Mouse (Mus musculus) hindlimb bud, embryonic 11.5 days (tissue): ENCODE data around the gene Pak1ip1.

Experiments
- DNase-seq: peaks from one replicate; pipeline ENCODE4 v3.0.0-alpha.2; 2012; ENCODE audit warnings: low read depth, low spot score; ENCODE audit errors: extremely low spot score

Gene Pak1ip1

GRCm38 (mm10) chr13:41002001-41002400 is 1.2 kb downstream of the Pak1ip1 start:
- no peak for DNase-seq

GRCm38 (mm10) chr13:41006244-41006643 is 5.4 kb downstream of the Pak1ip1 start:
- DNase-seq = no peak

GRCm38 (mm10) chr13:41008271-41008670 is 7.4 kb downstream of the Pak1ip1 start:
- no peak for DNase-seq

- DNase-seq = no peak
These were observed 8.1 kb downstream of the Pak1ip1 start for GRCm38 (mm10) chr13:41008946-41009345.

GRCm38 (mm10) chr13:41015829-41016634 is 15.2 kb downstream of the Pak1ip1 start, which contains the start of gene Tmem14c:
Gene Tmem14c (plus strand): TSS chr13:41016292.
- DNase-seq = peak; percentile 68

GRCm38 (mm10) chr13:41016797-41017405 is 16.1 kb downstream of the Pak1ip1 start:
- DNase-seq = no peak

GRCm38 (mm10) chr13:41017832-41018231 is 17.0 kb downstream of the Pak1ip1 start:
- no peak for DNase-seq

GRCm38 (mm10) chr13:41018236-41018635 is 17.4 kb downstream of the Pak1ip1 start:
- no peak for DNase-seq

- no peak for DNase-seq
These were observed 18.2 kb downstream of the Pak1ip1 start for GRCm38 (mm10) chr13:41018756-41019591.

- DNase-seq = no peak
These were observed 19.7 kb downstream of the Pak1ip1 start for GRCm38 (mm10) chr13:41020494-41020893.

GRCm38 (mm10) chr13:41021607-41022006 is 20.8 kb downstream of the Pak1ip1 start:
- DNase-seq = no peak

GRCm38 (mm10) chr13:41022099-41022498 is 21.3 kb downstream of the Pak1ip1 start:
- no peak for DNase-seq

GRCm38 (mm10) chr13:41030098-41030497 is 29.3 kb downstream of the Pak1ip1 start:
- no peak for DNase-seq

GRCm38 (mm10) chr13:41042511-41042910 is 41.7 kb downstream of the Pak1ip1 start:
- no peak for DNase-seq

- no peak for DNase-seq
These were observed 45.1 kb downstream of the Pak1ip1 start for GRCm38 (mm10) chr13:41045901-41046300.

- no peak for DNase-seq
These were observed 46.5 kb downstream of the Pak1ip1 start for GRCm38 (mm10) chr13:41047280-41047679.

GRCm38 (mm10) chr13:41051965-41052364 is 51.1 kb downstream of the Pak1ip1 start:
- DNase-seq = no peak
